Mouse (Mus musculus): ENCODE data around the gene Gm5155.

Gene Gm5155

GRCm38 (mm10) chr7:17871467-17871866 is at the start of gene Gm5155:
Gene Gm5155 (plus strand): TSS chr7:17871767.
- no peak for TF ChIP-seq GATA4 (IDR thresholded peaks at IDR 0.05; ENCODE audit: insufficient replicate concordance, low read length)

- TF ChIP-seq GATA4 (IDR thresholded peaks at IDR 0.05; ENCODE audit: insufficient replicate concordance, low read length): no peak
Measured at GRCm38 (mm10) chr7:17870776-17871175, 791 bp upstream of the Gm5155 start.

DNA sequence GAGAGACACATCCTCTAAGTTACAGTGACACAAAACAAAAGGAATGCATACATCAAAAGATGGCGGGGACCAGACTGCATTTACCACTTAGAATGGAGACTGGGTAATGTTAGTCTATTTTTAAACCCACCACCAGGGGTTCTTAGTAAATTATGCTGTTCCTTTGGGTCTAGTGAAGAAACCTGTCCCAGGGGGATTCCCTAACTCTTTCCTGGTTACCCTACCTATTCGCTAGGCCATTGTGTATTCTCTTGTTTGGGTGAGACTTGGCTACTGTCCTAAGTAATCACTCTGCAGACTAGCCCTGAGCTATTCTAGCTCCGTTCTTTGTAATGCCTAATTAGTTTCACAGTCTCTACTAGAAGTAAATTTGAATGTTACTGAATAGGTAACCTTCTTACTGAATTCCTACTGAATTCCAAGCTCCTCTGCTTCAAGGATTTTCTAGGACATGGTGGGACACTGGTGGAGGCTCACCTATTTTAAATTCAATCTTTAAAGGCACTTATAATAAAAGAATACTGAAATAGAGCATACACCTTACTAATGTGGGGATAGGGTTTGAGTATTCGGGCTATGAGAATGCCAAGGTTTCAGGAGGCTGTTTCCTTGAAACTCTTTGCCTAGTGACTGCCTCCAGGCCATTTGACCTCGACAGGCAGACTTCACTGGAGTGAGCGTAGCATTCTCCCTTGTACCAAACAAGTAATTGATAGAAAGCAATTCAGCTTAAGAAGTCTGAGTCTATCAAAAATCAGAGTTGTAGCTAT is 31.8 kb downstream of the Gm5155 start:
- no peak for TF ChIP-seq GATA4 (IDR thresholded peaks at IDR 0.05; ENCODE audit: insufficient replicate concordance, low read length)

Data from liver, adult (tissue).